Mouse (Mus musculus) lung, embryonic 16.5 days (tissue): ENCODE results near the gene Stxbp2. TPM values are rescaled to one million over a fixed set of nuclear protein-coding genes. Genes with fewer than 3 reads are reported as not detected.
"Not testable (repeated sequence)": the region's sequence is repeated elsewhere in the genome, so short reads cannot be mapped to it uniquely, and the experiment has no call there.

ENCODE experiments used
- ATAC-seq: fragments of 200-750 bp; cut with Nextera tagmentation; 2 replicates; pipeline ENCODE4 v1.8.0; 2017; ENCODE audit warnings: low read depth, mild to moderate bottlenecking, moderate library complexity
- H3K27ac ChIP-seq: fragments of 300-500 bp; sonication (generic); 2 replicates; pipeline ENCODE4 v1.5.1; 2014; ENCODE audit warnings: mild to moderate bottlenecking, control low read depth, low read length
- H3K27me3 ChIP-seq: fragments of 300-500 bp; sonication (generic); 2 replicates; pipeline ENCODE4 v1.6.1; 2014; ENCODE audit warnings: low read depth, low read length, mixed read lengths; ENCODE audit not compliant: control insufficient read depth, insufficient read depth
- H3K36me3 ChIP-seq: fragments of 300-500 bp; sonication (generic); 2 replicates; pipeline ENCODE4 v1.6.1; 2014; ENCODE audit warnings: low read length; ENCODE audit not compliant: control insufficient read depth, insufficient read depth
- H3K4me1 ChIP-seq: fragments of 300-500 bp; sonication (generic); replicated peaks from 2 replicates; pipeline ENCODE4 v1.6.1; 2014; ENCODE audit warnings: low read length, mixed read lengths; ENCODE audit not compliant: control insufficient read depth, insufficient read depth
- H3K4me2 ChIP-seq: fragments of 300-500 bp; sonication (generic); 2 replicates; pipeline ENCODE4 v1.6.1; 2014; ENCODE audit warnings: low read depth, low read length, control low read depth
- H3K4me3 ChIP-seq: fragments of 300-500 bp; sonication (generic); 2 replicates; pipeline ENCODE4 v1.5.1; 2014; ENCODE audit warnings: mild to moderate bottlenecking, low read length, control low read depth
- H3K9ac ChIP-seq: fragments of 300-500 bp; sonication (generic); 2 replicates; pipeline ENCODE4 v1.6.1; 2014; ENCODE audit warnings: low read length, control low read depth
- H3K9me3 ChIP-seq: fragments of 300-500 bp; sonication (generic); 2 replicates; pipeline ENCODE4 v1.6.1; 2016; ENCODE audit warnings: low read length; ENCODE audit not compliant: control insufficient read depth
- WGBS: fragments of 180-500 bp; shearing (Covaris S2); extraction: QIAGEN DNeasy Blood & Tissue Kit; methylation state at CpG from one replicate; pipeline ENCODE4 v1.1.7; 2014; 5-methylcytosine and 5-hydroxymethylcytosine counted together
- polyA plus RNA-seq: library from polyadenylated mRNA; unstranded; fragments of >200 nt; fragmentation: Nextera tagmentation; extraction: Ambion mirVana; gene quantifications from 2 replicates; pipeline ENCODE4 v1.2.1, GENCODE M21; 2015

Stxbp2 gene
- 91.6 and 112 TPM in 2 replicates for polyA plus RNA-seq

- peak within 1 kb of the TSS; percentile 73 for H3K4me3 ChIP-seq
- H3K4me1 ChIP-seq = peaks cover 7% of the 10 kb centered on the region; the same call in 1 of the 2 replicates
- H3K9me3 ChIP-seq = no peaks in the 10 kb centered on the region
- 4% methylated on average over 47 of the region's 47 CpGs for WGBS
- H3K4me2 ChIP-seq = peak within 1 kb of the TSS; percentile 85
- ATAC-seq = peak; percentile 92
- peak within 1 kb of the TSS; percentile 71 for H3K9ac ChIP-seq
- peaks cover 6% of the 10 kb centered on the region for H3K36me3 ChIP-seq
- peaks cover 2% of the 10 kb centered on the region; the same call in 1 of the 2 replicates for H3K27me3 ChIP-seq
- H3K27ac ChIP-seq = peak within 1 kb of the TSS; percentile 17
Measured at GRCm38 (mm10) chr8:3630647-3631477, at the start of gene Stxbp2. Gene Stxbp2, plus strand, starts transcription at chr8:3630955.

GRCm38 (mm10) chr8:3581961-3582360 is 48.8 kb upstream of the Stxbp2 start:
- H3K9me3 ChIP-seq, H3K27me3 ChIP-seq, H3K4me2 ChIP-seq, H3K27ac ChIP-seq, H3K4me1 ChIP-seq, H3K36me3 ChIP-seq, H3K4me3 ChIP-seq, ATAC-seq, H3K9ac ChIP-seq: not testable (repeated sequence)
- 80% methylated on average over 1 of the region's 3 CpGs for WGBS

- Histone ChIP-seq H3K36me3 (no peaks in the 10 kb centered on the region), H3K9me3 (no peaks in the 10 kb centered on the region), H3K27me3 (peaks cover 16% of the 10 kb centered on the region; the same call in 1 of the 2 replicates), H3K4me2 (no peak overlapping the region), H3K9ac (no peak overlapping the region), H3K27ac (no peak overlapping the region), H3K4me3 (no peak overlapping the region), H3K4me1 (no peaks in the 10 kb centered on the region)
- WGBS = 74% methylated on average over 2 of the region's 2 CpGs
- no peak for ATAC-seq
Measured at GRCm38 (mm10) chr8:3586452-3586851, 44.3 kb upstream of the Stxbp2 start.

GRCm38 (mm10) chr8:3586993-3587390 is 43.8 kb upstream of the Stxbp2 start, which contains the start of gene Camsap3:
Gene Camsap3, plus strand, starts transcription at chr8:3587293.
- 1% methylated on average over 7 of the region's 7 CpGs for WGBS
- Histone ChIP-seq H3K27me3 (peaks cover 16% of the 10 kb centered on the region; the same call in 1 of the 2 replicates), H3K9me3 (no peaks in the 10 kb centered on the region), H3K27ac (peak within 1 kb of the TSS; percentile 79), H3K4me3 (peak within 1 kb of the TSS; percentile 71), H3K36me3 (no peaks in the 10 kb centered on the region), H3K4me2 (peak within 1 kb of the TSS; percentile 88), H3K4me1 (no peaks in the 10 kb centered on the region), H3K9ac (peak within 1 kb of the TSS; percentile 82)
- ATAC-seq = no peak; the same call in 1 of the 2 replicates

- Histone ChIP-seq H3K4me2 (peak overlapping the region; percentile 88), H3K36me3 (no peaks in the 10 kb centered on the region), H3K4me3 (peak overlapping the region; percentile 71), H3K4me1 (no peaks in the 10 kb centered on the region), H3K27me3 (peaks cover 16% of the 10 kb centered on the region; the same call in 1 of the 2 replicates), H3K9ac (peak overlapping the region; percentile 82), H3K27ac (peak overlapping the region; percentile 79), H3K9me3 (no peaks in the 10 kb centered on the region)
- ATAC-seq = peak; percentile 86
- WGBS = under 1% methylated on average over 63 of the region's 77 CpGs
Measured at GRCm38 (mm10) chr8:3587391-3588257, 43.1 kb upstream of the Stxbp2 start.

GRCm38 (mm10) chr8:3588258-3588633 is 42.5 kb upstream of the Stxbp2 start:
- Histone ChIP-seq H3K9ac (peak overlapping the region; percentile 82), H3K4me3 (peak overlapping the region; percentile 71), H3K4me2 (peak overlapping the region; percentile 88), H3K27me3 (peaks cover 16% of the 10 kb centered on the region; the same call in 1 of the 2 replicates), H3K27ac (peak overlapping the region; percentile 79), H3K36me3 (no peaks in the 10 kb centered on the region), H3K9me3 (no peaks in the 10 kb centered on the region), H3K4me1 (no peaks in the 10 kb centered on the region)
- ATAC-seq = peak; percentile 39
- 11% methylated on average over 11 of the region's 11 CpGs for WGBS

- Histone ChIP-seq H3K9me3 (no peaks in the 10 kb centered on the region), H3K27ac (no peak overlapping the region), H3K4me2 (no peak overlapping the region), H3K36me3 (no peaks in the 10 kb centered on the region), H3K9ac (no peak overlapping the region), H3K27me3 (no peaks in the 10 kb centered on the region), H3K4me3 (no peak overlapping the region), H3K4me1 (no peaks in the 10 kb centered on the region)
- ATAC-seq = no peak
- WGBS = 47% methylated on average over 3 of the region's 3 CpGs
Measured at GRCm38 (mm10) chr8:3593470-3593869, 37.3 kb upstream of the Stxbp2 start.

- Histone ChIP-seq H3K36me3 (no peaks in the 10 kb centered on the region), H3K27me3 (no peaks in the 10 kb centered on the region), H3K4me2 (no peak overlapping the region), H3K9ac (no peak overlapping the region), H3K27ac (no peak overlapping the region), H3K9me3 (no peaks in the 10 kb centered on the region), H3K4me1 (no peaks in the 10 kb centered on the region), H3K4me3 (no peak overlapping the region)
- WGBS = 75% methylated on average over 2 of the region's 2 CpGs
- ATAC-seq = no peak
Measured at GRCm38 (mm10) chr8:3594466-3594865, 36.3 kb upstream of the Stxbp2 start.

GRCm38 (mm10) chr8:3598054-3598453 is 32.7 kb upstream of the Stxbp2 start:
- Histone ChIP-seq H3K27me3 (no peaks in the 10 kb centered on the region), H3K4me2 (no peak overlapping the region), H3K27ac (no peak overlapping the region), H3K9ac (no peak overlapping the region), H3K9me3 (no peaks in the 10 kb centered on the region), H3K4me3 (no peak overlapping the region), H3K4me1 (no peaks in the 10 kb centered on the region), H3K36me3 (no peaks in the 10 kb centered on the region)
- ATAC-seq = no peak
- WGBS = 66% methylated on average over 3 of the region's 3 CpGs
